ENCODE assay signal across 13 mouse cellular contexts in genomic region chr2:68406571-68407074, GRCm38 (mm10).
DNase-seq lines count a peak whose midpoint lies in the region; ATAC-seq and TF ChIP-seq lines count a peak whose summit lies in the region.
"Had no signal": no experiment of that assay in that cellular context is flagged by ENCODE, and none has a peak within 500 bp of the region (broad histone marks: within the 10 kb centered on the region; RNA-seq: fewer than 3 reads in every experiment).

No protein-coding gene starts in this region.

- no peak for ATAC-seq in liver, postnatal 0 days
- ATAC-seq: lung, postnatal 0 days had no signal

- no peak for DNase-seq in kidney, adult 2 months
- DNase-seq in kidney, postnatal 14 days = no peak
- peak; percentile 60 for DNase-seq in embryo, embryonic 11 days
- DNase-seq in mesoderm, embryonic 11.5 days (ENCODE audit: low read depth, low spot score) = peak; percentile 77
- DNase-seq in right cerebral cortex, adult 2 months (ENCODE audit: low spot score in 2 of 2) = no peak
- no peak for DNase-seq in left cerebral cortex, postnatal 10 days (ENCODE audit: extremely low spot score in 1 of 2, low spot score in 2 of 2)
- no peak for DNase-seq in liver, postnatal 0 days
- DNase-seq: adrenal gland, postnatal 10 days; cerebellum, postnatal 14 days; gastrocnemius, postnatal 10 days had no signal

- H3K4me1 ChIP-seq in kidney, adult 2 months (ENCODE audit: control insufficient read depth, insufficient read depth, low read length) = peaks cover 6% of the 10 kb centered on the region
- peaks cover 17% of the 10 kb centered on the region for H3K4me1 ChIP-seq in embryonic fibroblast, embryonic 13.5 days (ENCODE audit: control insufficient read depth, insufficient read depth, low read length)
- peaks cover 7% of the 10 kb centered on the region for H3K4me1 ChIP-seq in liver, postnatal 0 days (ENCODE audit: insufficient read depth)

- H3K9ac ChIP-seq in liver, postnatal 0 days (replicated peaks) = no peak overlapping the region

- WGBS in kidney, adult 2 months = 53% methylated on average over 12 of the region's 12 CpGs
- WGBS in liver, postnatal 0 days (ENCODE audit: insufficient replicate concordance) = 64% methylated on average over 12 of the region's 12 CpGs

- no peaks in the 10 kb centered on the region for H3K9me3 ChIP-seq in liver, postnatal 0 days (ENCODE audit: low read length)

- TF ChIP-seq POLR2A in kidney, adult 2 months (IDR thresholded peaks at IDR 0.05; ENCODE audit: low read depth, low read length) = no peak
- no peak for TF ChIP-seq POLR2A in embryonic fibroblast, embryonic 13.5 days (IDR thresholded peaks at IDR 0.05; ENCODE audit: low read depth, low read length)

- no peaks in the 10 kb centered on the region for H3K36me3 ChIP-seq in kidney, adult 2 months (ENCODE audit: control insufficient read depth, insufficient read depth, low read length)
- H3K36me3 ChIP-seq in liver, postnatal 0 days (replicated peaks; ENCODE audit: insufficient read depth, low read length) = no peaks in the 10 kb centered on the region
- H3K36me3 ChIP-seq: G1E had no signal

- no peak overlapping the region for H3K4me3 ChIP-seq in kidney, adult 2 months (ENCODE audit: insufficient read depth, low read depth, low read length)
- no peak overlapping the region for H3K4me3 ChIP-seq in embryonic fibroblast, embryonic 13.5 days (ENCODE audit: insufficient read depth, low read length)
- H3K4me3 ChIP-seq in liver, postnatal 0 days (ENCODE audit: low read depth, low read length) = no peak overlapping the region

- no peak overlapping the region for H3K4me2 ChIP-seq in liver, postnatal 0 days (ENCODE audit: low read depth, low read length)

- no peak for TF ChIP-seq EP300 in liver, postnatal 0 days (IDR thresholded peaks at IDR 0.05; ENCODE audit: low read depth)

- H3K27ac ChIP-seq in kidney, adult 2 months (ENCODE audit: insufficient read depth, low read depth, low read length) = peak overlapping the region; percentile 26; the same call in 1 of the 2 replicates
- H3K27ac ChIP-seq in embryonic fibroblast, embryonic 13.5 days (ENCODE audit: insufficient read depth, low read length) = peak overlapping the region; percentile 54
- H3K27ac ChIP-seq in liver, postnatal 0 days (ENCODE audit: low read depth) = no peak overlapping the region

- TF ChIP-seq CTCF in kidney, adult 2 months (conservative IDR thresholded peaks at IDR 0.05; ENCODE audit: insufficient read depth, insufficient read length, low read depth, low read length) = no peak
- TF ChIP-seq CTCF in embryonic fibroblast, embryonic 13.5 days (IDR thresholded peaks at IDR 0.05; ENCODE audit: borderline replicate concordance, insufficient read depth, low read length) = no peak
- no peak for TF ChIP-seq CTCF in liver, postnatal 0 days (IDR thresholded peaks at IDR 0.05; ENCODE audit: low read depth)

- intact Hi-C loops in left cerebral cortex, postnatal 10 days (cut with DNase I) = no loop called here

- H3K27me3 ChIP-seq in kidney, adult 2 months (replicated peaks; ENCODE audit: control insufficient read depth, insufficient read depth, low read length) = no peaks in the 10 kb centered on the region
- H3K27me3 ChIP-seq in liver, postnatal 0 days (ENCODE audit: insufficient read depth, low read length) = no peaks in the 10 kb centered on the region

Comparison
In these comparisons a context has a peak if more than half of its experiments do, and no peak if none do; other contexts are left out.
1. DNase-seq: peak in embryo, embryonic 11 days (single experiment) and mesoderm, embryonic 11.5 days (single experiment); none in kidney, adult 2 months (single experiment), kidney, postnatal 14 days (single experiment), right cerebral cortex, adult 2 months (0 of 2), left cerebral cortex, postnatal 10 days (0 of 2) and liver, postnatal 0 days (single experiment).